Mouse (Mus musculus): ENCODE data around the gene Palm3.

DNA sequence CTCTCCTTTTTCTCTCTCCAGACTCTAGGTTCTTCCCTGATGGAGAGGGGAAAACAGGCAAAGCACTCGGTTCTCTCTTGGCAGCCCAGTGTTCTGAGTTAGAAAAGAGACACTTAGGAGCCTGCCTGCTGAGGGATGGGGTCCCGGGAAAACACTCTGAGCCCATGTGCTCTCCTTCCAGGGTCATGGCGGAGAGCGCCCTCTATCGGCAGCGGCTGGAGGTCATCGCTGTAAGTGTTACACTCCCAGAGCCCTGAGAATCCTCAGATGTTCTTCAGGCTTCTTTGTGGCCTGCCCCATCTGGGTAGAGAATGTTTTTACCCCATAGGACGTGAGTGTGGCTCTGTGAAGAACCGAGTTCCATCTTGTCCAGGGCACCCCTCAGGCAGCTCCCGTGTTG, 2.9 kb downstream of the Palm3 start:
- TF ChIP-seq POLR2A (IDR thresholded peaks at IDR 0.05; ENCODE audit: control insufficient read depth, extremely low read depth, insufficient read depth, low read length, poor library complexity): no peak
- TF ChIP-seq CTCF (IDR thresholded peaks at IDR 0.05; ENCODE audit: borderline replicate concordance, control insufficient read depth, extremely low read depth, insufficient read depth, low read length, poor library complexity): peak; percentile 86

Measured in thymus, adult 2 months (tissue).